In the genomic region with DNA sequence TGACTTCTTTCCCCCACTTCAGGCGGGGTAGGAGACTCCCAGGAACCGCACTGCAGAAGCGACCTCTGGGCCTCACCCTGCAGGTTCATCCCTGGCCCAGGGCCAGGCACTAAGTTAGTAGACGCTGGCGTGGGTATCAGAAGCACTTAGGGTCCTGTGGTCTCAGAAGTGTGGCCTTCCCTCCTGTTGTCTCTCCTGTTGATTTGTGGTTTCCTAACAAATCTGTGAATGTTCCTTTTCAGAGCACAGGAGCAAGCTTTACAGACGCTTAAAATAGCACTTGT, we compare ENCODE assay signal across 19 mouse cellular contexts. TPM values are rescaled to one million over a fixed set of nuclear protein-coding genes. Genes with fewer than 3 reads are reported as not detected.
DNase-seq lines count a peak whose midpoint lies in the region; ATAC-seq and TF ChIP-seq lines count a peak whose summit lies in the region.
"Had no signal": no experiment of that assay in that cellular context is flagged by ENCODE, and none has a peak within 500 bp of the region (broad histone marks: within the 10 kb centered on the region; RNA-seq: fewer than 3 reads in every experiment).

No protein-coding gene starts in this region.

- no peaks in the 10 kb centered on the region for H3K9me3 ChIP-seq in forebrain, embryonic 16.5 days (ENCODE audit: control insufficient read depth, low read length)
- H3K9me3 ChIP-seq in midbrain, embryonic 10.5 days (replicated peaks): no peaks in the 10 kb centered on the region
- H3K9me3 ChIP-seq: liver, embryonic 12.5 days had no signal

- no peak overlapping the region for H3K27ac ChIP-seq in forebrain, embryonic 16.5 days (ENCODE audit: low read length)
- peak overlapping the region; percentile 76; the same call in 1 of the 2 replicates for H3K27ac ChIP-seq in midbrain, embryonic 10.5 days (replicated peaks)
- no peak overlapping the region for H3K27ac ChIP-seq in olfactory bulb, adult 2 months (ENCODE audit: insufficient read depth, low read depth, low read length)
- H3K27ac ChIP-seq: liver, embryonic 12.5 days; stomach, postnatal 0 days had no signal

- WGBS in forebrain, embryonic 16.5 days: 5% methylated on average over 6 of the region's 6 CpGs
- 0% methylated on average over 6 of the region's 6 CpGs for WGBS in midbrain, embryonic 10.5 days
- 15% methylated on average over 6 of the region's 6 CpGs for WGBS in olfactory bulb, adult 2 months

- H3K4me3 ChIP-seq in forebrain, embryonic 16.5 days (replicated peaks; ENCODE audit: low read length): peak overlapping the region; percentile 43
- peak overlapping the region; percentile 51 for H3K4me3 ChIP-seq in midbrain, embryonic 10.5 days
- H3K4me3 ChIP-seq in olfactory bulb, adult 2 months (ENCODE audit: insufficient read depth, low read depth, low read length): peak overlapping the region; percentile 18; the same call in 1 of the 2 replicates
- H3K4me3 ChIP-seq: liver, embryonic 12.5 days had no signal

- ATAC-seq in forebrain, embryonic 16.5 days: no peak
- ATAC-seq: liver, embryonic 12.5 days; lung, postnatal 0 days; Patski had no signal

- no peak for TF ChIP-seq POLR2A in olfactory bulb, adult 2 months (IDR thresholded peaks at IDR 0.05; ENCODE audit: insufficient read depth, low read depth, low read length)

- H3K27me3 ChIP-seq in forebrain, embryonic 16.5 days (replicated peaks; ENCODE audit: control insufficient read depth, insufficient read depth, low read length): peaks cover 64% of the 10 kb centered on the region
- peaks cover 100% of the 10 kb centered on the region for H3K27me3 ChIP-seq in midbrain, embryonic 10.5 days (ENCODE audit: low read depth, poor library complexity, severe bottlenecking)

- no peaks in the 10 kb centered on the region for H3K36me3 ChIP-seq in forebrain, embryonic 16.5 days (ENCODE audit: control insufficient read depth, insufficient read depth)
- H3K36me3 ChIP-seq in midbrain, embryonic 10.5 days: no peaks in the 10 kb centered on the region
- H3K36me3 ChIP-seq: liver, embryonic 12.5 days had no signal

- peaks cover 52% of the 10 kb centered on the region for H3K4me1 ChIP-seq in forebrain, embryonic 16.5 days (replicated peaks; ENCODE audit: control insufficient read depth, insufficient read depth, low read length)
- peaks cover 77% of the 10 kb centered on the region for H3K4me1 ChIP-seq in midbrain, embryonic 10.5 days
- H3K4me1 ChIP-seq in olfactory bulb, adult 2 months (ENCODE audit: control insufficient read depth, insufficient read depth, low read length): peaks cover 17% of the 10 kb centered on the region

- no peak for TF ChIP-seq CTCF in olfactory bulb, adult 2 months (IDR thresholded peaks at IDR 0.05; ENCODE audit: insufficient read depth, low read depth, low read length)

- 0 out of 2 replicates have a peak overlapping the region, but pooled peaks have one; percentile 5 for H3K9ac ChIP-seq in forebrain, embryonic 16.5 days (replicated peaks; ENCODE audit: low read depth, low read length)
- H3K9ac ChIP-seq: liver, embryonic 12.5 days had no signal

- DNase-seq in right cerebral cortex, postnatal 4 days: peak; percentile 24
- no peak for DNase-seq in right cerebral cortex, postnatal 14 days
- no peak for DNase-seq in midbrain, embryonic 10.5 days (ENCODE audit: low spot score)
- DNase-seq in spleen, postnatal 14 days (ENCODE audit: low spot score in 2 of 2): no peak
- DNase-seq in gastrocnemius, postnatal 36 days: no peak
- DNase-seq in spleen, postnatal 4 days (ENCODE audit: low spot score in 2 of 2): no peak
- DNase-seq: adrenal gland, adult 2 months; heart, adult 18-20 months; kidney, adult 8-10 months had no signal

- H3K4me2 ChIP-seq in forebrain, embryonic 16.5 days (ENCODE audit: low read length): peak overlapping the region; percentile 59
- H3K4me2 ChIP-seq: liver, embryonic 12.5 days had no signal

- intact Hi-C loops in gastrocnemius, postnatal 36 days (cut with DNase I): no loop called here

RNA-seq across cellular contexts. Expression of a gene that starts 2.4 kb away (rescaled TPM):
- polyA plus RNA-seq in forebrain, embryonic 16.5 days (2015; fragmentation: Nextera tagmentation; extraction: Ambion mirVana): 4.7 and 5.7 TPM in 2 replicates
- 7.4 and 7.6 TPM in 2 replicates for polyA plus RNA-seq in midbrain, embryonic 10.5 days (2016; fragmentation: Nextera tagmentation; extraction: Ambion mirVana)
- not detected in 2 replicates for polyA plus RNA-seq in olfactory bulb, adult 2 months (2012; ENCODE audit: insufficient read depth, insufficient read length, low replicate concordance, missing spikeins)
- not detected for total RNA-seq in gastrocnemius, postnatal 36 days (2021)
- total RNA-seq: adrenal gland, adult 2 months; common myeloid progenitor, adult 5-6 weeks; heart, adult 18-20 months; heart, postnatal 25 days had no signal
- polyA plus RNA-seq: adrenal gland, adult 2 months; large intestine, adult 2 months; liver, embryonic 12.5 days; lung, postnatal 0 days; Patski; small intestine, adult 2 months; stomach, postnatal 0 days had no signal

RNA-seq across cellular contexts. Expression of a gene that starts 41.9 kb away (rescaled TPM):
- 32.3 and 39.7 TPM in 2 replicates for polyA plus RNA-seq in forebrain, embryonic 16.5 days (2015; fragmentation: Nextera tagmentation; extraction: Ambion mirVana)
- 8.8 and 9.7 TPM in 2 replicates for polyA plus RNA-seq in midbrain, embryonic 10.5 days (2016; fragmentation: Nextera tagmentation; extraction: Ambion mirVana)
- polyA plus RNA-seq in olfactory bulb, adult 2 months (2012; ENCODE audit: insufficient read depth, insufficient read length, low replicate concordance, missing spikeins): not detected in 2 replicates
- not detected for total RNA-seq in gastrocnemius, postnatal 36 days (2021)
- total RNA-seq: common myeloid progenitor, adult 5-6 weeks; heart, postnatal 25 days had no signal
- polyA plus RNA-seq: liver, embryonic 12.5 days; lung, postnatal 0 days; Patski; small intestine, adult 2 months had no signal
